Mouse (Mus musculus) gastrocnemius, postnatal 4 days (tissue): ENCODE data around the gene Cpxm1. TPM values are rescaled to one million over a fixed set of nuclear protein-coding genes. Genes with fewer than 3 reads are reported as not detected.

Experiments used
- DNase-seq, 2 experiments: peaks; one replicate each; pipeline ENCODE4 v3.0.0; 2021 to 2022; ENCODE audit warnings: low spot score in 2 of 2, mixed read lengths in 2 of 2
- total RNA-seq, 2 experiments: library from RNA; stranded (reverse); gene quantifications; 2 replicates each; pipeline ENCODE4 v1.2.3; 2021

The Cpxm1 gene
- total RNA-seq, 2 experiments from 2014 or later: 19.7 to 19.9 TPM

- no peak for DNase-seq
Observed at GRCm38 (mm10) chr2:130341220-130341580, 56.2 kb downstream of the Cpxm1 start.

Other genes with a start within 250 kb of the Cpxm1 start
- gene Snrpb, start 218.2 kb downstream of the Cpxm1 start, total RNA-seq: 100 to 1,000 TPM; 188 to 199 TPM
- not detected for gene Tmc2, start 202.4 kb downstream of the Cpxm1 start, total RNA-seq
- gene Nop56, start 123.1 kb downstream of the Cpxm1 start, total RNA-seq: 10 to 100 TPM; 66.9 to 84.6 TPM
- gene Idh3b, start 113.0 kb downstream of the Cpxm1 start, total RNA-seq: 100 to 1,000 TPM; 282 to 290 TPM
- gene Ebf4, start 102.4 kb downstream of the Cpxm1 start, total RNA-seq: 1 to 10 TPM; 2.1 to 2.7 TPM
- gene Gm28372, start 7.7 kb upstream of the Cpxm1 start, total RNA-seq: not detected
- gene 1700020A23Rik, start 7.7 kb upstream of the Cpxm1 start, total RNA-seq: not detected
- gene Tmem239, start 8.9 kb upstream of the Cpxm1 start, total RNA-seq: not detected
- gene Vps16, start 26.8 kb upstream of the Cpxm1 start, total RNA-seq: 10 to 100 TPM; 37.3 to 44.6 TPM
- 10 to 100 TPM; 10.6 to 11.6 TPM for gene Pced1a, start 27.1 kb upstream of the Cpxm1 start, total RNA-seq
- 10 to 100 TPM; 73.2 to 74.7 TPM for gene Ptpra, start 52.7 kb upstream of the Cpxm1 start, total RNA-seq
- 10 to 100 TPM; 51.9 to 60.9 TPM for gene Mrps26, start 166.2 kb upstream of the Cpxm1 start, total RNA-seq
- gene Oxt, start 178.6 kb upstream of the Cpxm1 start, total RNA-seq: not detected
- gene Avp, start 185.0 kb upstream of the Cpxm1 start, total RNA-seq: not detected
- 1 to 10 TPM; 7.3 to 8.2 TPM for gene Fastkd5, start 232.5 kb upstream of the Cpxm1 start, total RNA-seq
- gene Ubox5, start 232.5 kb upstream of the Cpxm1 start, total RNA-seq: 1 to 10 TPM; 5.9 TPM
- 1 to 10 TPM; 5.8 to 6.2 TPM for gene Lzts3, start 245.2 kb upstream of the Cpxm1 start, total RNA-seq